Mouse (Mus musculus): ENCODE data around the gene Auts2. TPM values are rescaled to one million over a fixed set of nuclear protein-coding genes. Genes with fewer than 3 reads are reported as not detected.

Auts2 gene
- polyA plus RNA-seq, 1 experiment from 2014 or later = 24.7 TPM

DNA sequence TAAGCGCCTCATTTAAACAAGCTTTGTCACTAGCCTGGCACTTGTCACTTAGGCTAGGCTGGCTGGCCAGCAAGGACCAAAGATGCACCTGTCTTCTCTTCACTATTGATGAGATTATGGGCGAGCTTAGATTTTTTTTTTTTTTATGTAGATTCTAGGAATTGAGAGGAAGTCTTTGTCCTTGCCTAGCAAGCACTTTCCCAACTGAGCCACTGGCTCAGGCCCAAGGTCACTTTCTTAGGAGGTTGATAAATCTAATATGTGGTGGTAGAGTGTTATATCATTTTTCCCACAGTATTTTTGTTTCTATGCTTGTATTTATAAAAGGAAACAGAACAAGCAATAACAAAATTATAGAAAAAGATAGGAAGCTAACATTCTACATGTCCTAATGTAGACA, 571.2 kb downstream of the Auts2 start:
- WGBS = 76% methylated on average over 2 of the region's 2 CpGs
- no peaks in the 10 kb centered on the region for H3K27me3 ChIP-seq (ENCODE audit: insufficient read depth, poor library complexity, severe bottlenecking)
- H3K27ac ChIP-seq = no peak overlapping the region
- no peaks in the 10 kb centered on the region for H3K9me3 ChIP-seq
- H3K4me3 ChIP-seq = no peak overlapping the region
- DNase-seq (ENCODE audit: low spot score) = no peak
- no peaks in the 10 kb centered on the region for H3K36me3 ChIP-seq
- H3K4me1 ChIP-seq = no peaks in the 10 kb centered on the region

DNA sequence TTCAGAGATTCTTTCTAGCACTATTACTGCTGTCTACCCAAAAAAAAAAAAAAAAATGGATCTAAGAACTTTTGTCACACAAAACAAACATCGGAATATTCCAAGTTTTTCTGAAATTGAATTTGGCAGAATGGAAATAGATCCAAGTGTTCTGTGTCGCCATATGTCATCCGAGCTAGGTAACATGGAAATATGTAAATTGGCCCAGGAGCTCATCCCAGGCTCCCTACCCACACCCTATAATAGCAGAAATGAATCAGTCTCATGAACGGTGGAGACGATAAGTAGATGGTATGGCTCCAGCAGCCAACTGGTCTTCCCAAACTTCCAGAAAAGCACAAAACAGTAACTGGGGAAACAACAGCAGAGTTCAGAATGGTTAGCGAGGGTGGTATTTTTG, 577.6 kb downstream of the Auts2 start:
- Histone ChIP-seq H3K4me3 (no peak overlapping the region), H3K27me3 (ENCODE audit: insufficient read depth, poor library complexity, severe bottlenecking) (no peaks in the 10 kb centered on the region), H3K4me1 (no peaks in the 10 kb centered on the region), H3K36me3 (0 out of 2 replicates have a peak, but pooled peaks cover 4% of the 10 kb centered on the region), H3K27ac (no peak overlapping the region), H3K9me3 (no peaks in the 10 kb centered on the region)
- WGBS = 97% methylated on average over 6 of the region's 6 CpGs
- DNase-seq (ENCODE audit: low spot score) = no peak

DNA sequence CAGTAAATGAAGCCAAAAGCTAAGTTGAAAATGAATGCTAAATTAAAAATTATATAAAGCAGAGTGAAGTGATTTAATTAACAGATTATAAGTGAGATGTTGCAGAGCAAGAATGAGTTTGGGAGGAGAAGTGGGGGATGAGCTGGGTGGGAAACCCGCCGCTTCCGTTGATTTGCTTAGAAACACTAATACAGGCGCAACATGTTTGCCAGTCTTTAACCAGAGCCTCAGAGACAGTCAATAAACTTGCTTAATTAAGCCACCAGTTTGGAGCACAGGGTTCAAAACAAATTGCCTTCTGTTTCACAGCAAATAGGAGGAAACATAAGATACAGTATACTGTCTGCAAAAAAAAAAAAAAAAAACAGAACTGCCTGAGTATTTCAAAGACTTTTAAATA, 579.6 kb downstream of the Auts2 start:
- DNase-seq (ENCODE audit: low spot score) = no peak
- Histone ChIP-seq H3K4me1 (no peaks in the 10 kb centered on the region), H3K9me3 (no peaks in the 10 kb centered on the region), H3K36me3 (0 out of 2 replicates have a peak, but pooled peaks cover 4% of the 10 kb centered on the region), H3K27me3 (ENCODE audit: insufficient read depth, poor library complexity, severe bottlenecking) (no peaks in the 10 kb centered on the region), H3K4me3 (no peak overlapping the region), H3K27ac (no peak overlapping the region)
- 89% methylated on average over 4 of the region's 4 CpGs for WGBS

- Histone ChIP-seq H3K9me3 (no peaks in the 10 kb centered on the region), H3K27me3 (ENCODE audit: insufficient read depth, poor library complexity, severe bottlenecking) (no peaks in the 10 kb centered on the region), H3K4me3 (no peak overlapping the region), H3K4me1 (0 out of 2 replicates have a peak, but pooled peaks cover under 1% of the 10 kb centered on the region), H3K36me3 (0 out of 2 replicates have a peak, but pooled peaks cover 4% of the 10 kb centered on the region), H3K27ac (no peak overlapping the region)
- DNase-seq (ENCODE audit: low spot score) = no peak
- 74% methylated on average over 2 of the region's 2 CpGs for WGBS
Measured at GRCm38 (mm10) chr5:131961859-131962258, 581.3 kb downstream of the Auts2 start.

DNA sequence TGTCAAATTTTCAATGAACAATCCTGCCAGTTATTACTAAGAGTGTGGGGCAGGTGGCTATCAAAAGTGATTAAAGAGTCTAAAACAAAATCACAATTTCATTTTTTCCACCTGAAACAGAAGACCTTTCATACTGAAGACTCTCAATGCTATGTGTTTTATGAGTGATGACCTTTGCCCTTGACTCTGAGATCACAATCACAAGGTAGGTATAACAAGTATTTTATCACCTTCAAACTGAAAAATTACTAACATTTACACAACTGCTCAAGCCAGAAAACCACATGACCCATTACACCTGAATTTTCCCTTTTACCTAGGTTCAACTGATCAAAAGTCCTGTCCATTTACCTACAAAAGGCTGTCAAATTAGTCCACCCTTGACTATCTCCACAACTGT, 582.7 kb downstream of the Auts2 start:
- DNase-seq (ENCODE audit: low spot score) = no peak
- H3K36me3 ChIP-seq = 0 out of 2 replicates have a peak, but pooled peaks cover 4% of the 10 kb centered on the region
- H3K4me1 ChIP-seq = peaks cover 10% of the 10 kb centered on the region; the same call in 1 of the 2 replicates
- no peak overlapping the region for H3K27ac ChIP-seq
- no peak overlapping the region for H3K4me3 ChIP-seq
- no peaks in the 10 kb centered on the region for H3K27me3 ChIP-seq (ENCODE audit: insufficient read depth, poor library complexity, severe bottlenecking)
- no peaks in the 10 kb centered on the region for H3K9me3 ChIP-seq

DNA sequence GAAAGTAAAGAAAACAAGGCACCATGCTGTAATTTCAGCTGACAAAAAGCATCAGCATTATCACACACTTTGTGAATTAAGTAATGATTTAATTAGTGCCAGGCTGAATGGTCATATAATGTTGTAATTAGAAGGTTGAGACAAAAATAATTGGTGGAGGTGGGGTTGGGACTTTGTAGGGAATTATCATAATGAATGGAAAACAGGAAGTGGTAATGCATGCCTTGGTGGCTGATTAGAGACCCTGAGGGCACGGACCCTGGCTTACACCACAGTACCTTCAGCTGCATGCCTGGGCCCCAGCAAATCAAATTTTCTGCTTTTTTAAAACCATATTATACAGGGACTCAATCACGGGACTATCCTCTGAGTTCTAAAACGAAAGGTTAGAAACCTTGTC, 586.1 kb downstream of the Auts2 start:
- no peak for DNase-seq (ENCODE audit: low spot score)

GRCm38 (mm10) chr5:131956090-131956489, 587.1 kb downstream of the Auts2 start:
- H3K36me3 ChIP-seq = no peaks in the 10 kb centered on the region
- H3K27ac ChIP-seq = no peak overlapping the region
- WGBS = 22% methylated on average over 7 of the region's 7 CpGs
- no peaks in the 10 kb centered on the region for H3K27me3 ChIP-seq (ENCODE audit: insufficient read depth, poor library complexity, severe bottlenecking)
- no peaks in the 10 kb centered on the region for H3K9me3 ChIP-seq
- H3K4me3 ChIP-seq = no peak overlapping the region
- peaks cover 10% of the 10 kb centered on the region; the same call in 1 of the 2 replicates for H3K4me1 ChIP-seq
- DNase-seq (ENCODE audit: low spot score) = no peak

More for the DNA sequence above, 586.1 kb downstream of the Auts2 start:
- no peaks in the 10 kb centered on the region for H3K9me3 ChIP-seq
- peaks cover 10% of the 10 kb centered on the region; the same call in 1 of the 2 replicates for H3K4me1 ChIP-seq
- 79% methylated on average over 3 of the region's 3 CpGs for WGBS
- H3K36me3 ChIP-seq = no peaks in the 10 kb centered on the region
- no peaks in the 10 kb centered on the region for H3K27me3 ChIP-seq (ENCODE audit: insufficient read depth, poor library complexity, severe bottlenecking)
- no peak overlapping the region for H3K4me3 ChIP-seq
- H3K27ac ChIP-seq = no peak overlapping the region

GRCm38 (mm10) chr5:131955227-131956016, 587.7 kb downstream of the Auts2 start:
- Histone ChIP-seq H3K36me3 (no peaks in the 10 kb centered on the region), H3K4me1 (peaks cover 10% of the 10 kb centered on the region; the same call in 1 of the 2 replicates), H3K27ac (no peak overlapping the region), H3K27me3 (ENCODE audit: insufficient read depth, poor library complexity, severe bottlenecking) (no peaks in the 10 kb centered on the region), H3K9me3 (no peaks in the 10 kb centered on the region), H3K4me3 (no peak overlapping the region)
- no peak for DNase-seq (ENCODE audit: low spot score)
- 86% methylated on average over 8 of the region's 8 CpGs for WGBS

DNA sequence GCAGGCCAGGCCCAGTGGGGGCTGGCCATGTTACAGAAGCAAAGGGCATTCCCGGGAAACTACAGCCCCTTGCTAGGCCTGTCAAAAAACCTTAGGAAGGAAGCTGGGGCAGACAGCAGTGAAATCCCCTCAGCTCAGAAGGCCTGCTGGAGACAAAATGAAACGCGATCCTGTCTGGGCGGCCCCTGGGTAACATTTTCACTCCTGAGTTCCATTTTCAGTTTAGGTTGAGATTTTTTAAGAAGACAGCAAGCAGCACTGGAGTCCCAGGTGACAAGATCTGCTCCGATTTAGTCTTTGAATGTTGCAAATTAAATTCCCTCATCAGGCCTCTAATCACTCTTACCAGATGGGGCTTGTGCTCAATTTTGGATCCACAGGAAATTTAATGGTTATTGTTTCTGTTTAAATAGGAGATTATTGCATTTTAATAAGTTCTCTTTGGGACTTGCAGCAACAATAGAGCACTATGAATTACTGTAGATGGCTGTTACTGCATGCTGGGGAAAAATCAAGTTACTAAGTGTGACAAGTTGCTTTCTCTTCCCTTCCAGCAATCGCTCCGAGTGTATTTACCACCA, 594.5 kb downstream of the Auts2 start:
- H3K9me3 ChIP-seq = no peaks in the 10 kb centered on the region
- 62% methylated on average over 7 of the region's 7 CpGs for whole genome bisulfite sequencing
- H3K36me3 ChIP-seq = no peaks in the 10 kb centered on the region
- H3K4me3 ChIP-seq = no peak overlapping the region
- H3K27ac ChIP-seq = no peak overlapping the region
- no peak for DNase-seq (ENCODE audit: low spot score)
- H3K27me3 ChIP-seq (ENCODE audit: insufficient read depth, poor library complexity, severe bottlenecking) = no peaks in the 10 kb centered on the region
- no peaks in the 10 kb centered on the region; the same call in 1 of the 2 replicates for H3K4me1 ChIP-seq

DNA sequence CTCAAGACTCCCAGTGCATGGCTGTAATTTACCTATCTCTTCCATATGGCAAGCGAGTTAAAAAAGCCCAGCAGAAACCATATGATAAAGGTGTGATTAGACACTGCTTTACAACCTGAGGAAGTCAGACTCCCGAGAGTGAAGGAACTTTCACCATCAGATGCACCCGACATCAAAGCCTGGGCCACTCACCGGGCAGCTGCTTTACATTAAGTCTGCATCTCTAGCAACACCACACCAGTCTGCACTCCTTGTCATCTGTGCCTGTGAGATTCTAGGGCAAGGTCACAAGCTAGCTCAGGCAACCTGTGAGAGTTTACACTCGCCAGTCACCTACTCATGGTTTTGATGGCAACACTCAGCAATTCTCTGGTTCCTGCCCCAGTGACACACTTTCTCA, 596.3 kb downstream of the Auts2 start:
- H3K36me3 ChIP-seq = no peaks in the 10 kb centered on the region
- no peak overlapping the region for H3K4me3 ChIP-seq
- WGBS = 63% methylated on average over 5 of the region's 5 CpGs
- no peak overlapping the region for H3K27ac ChIP-seq
- no peaks in the 10 kb centered on the region for H3K9me3 ChIP-seq
- no peaks in the 10 kb centered on the region for H3K27me3 ChIP-seq (ENCODE audit: insufficient read depth, poor library complexity, severe bottlenecking)
- DNase-seq (ENCODE audit: low spot score) = no peak
- H3K4me1 ChIP-seq = no peaks in the 10 kb centered on the region; the same call in 1 of the 2 replicates

- DNase-seq (ENCODE audit: low spot score) = no peak
- 64% methylated on average over 2 of the region's 2 CpGs for WGBS
Measured at GRCm38 (mm10) chr5:131944761-131945160, 598.4 kb downstream of the Auts2 start.

GRCm38 (mm10) chr5:131928696-131929095, 614.4 kb downstream of the Auts2 start:
- 50% methylated on average over 7 of the region's 7 CpGs for WGBS
- Histone ChIP-seq H3K36me3 (no peaks in the 10 kb centered on the region), H3K4me1 (peaks cover 22% of the 10 kb centered on the region), H3K27me3 (ENCODE audit: insufficient read depth, poor library complexity, severe bottlenecking) (no peaks in the 10 kb centered on the region; the same call in 1 of the 2 replicates), H3K9me3 (no peaks in the 10 kb centered on the region), H3K4me3 (no peak overlapping the region), H3K27ac (no peak overlapping the region)
- no peak for DNase-seq (ENCODE audit: low spot score)

More at GRCm38 (mm10) chr5:131944761-131945160, 598.4 kb downstream of the Auts2 start:
- Histone ChIP-seq H3K27me3 (ENCODE audit: insufficient read depth, poor library complexity, severe bottlenecking) (no peaks in the 10 kb centered on the region), H3K27ac (no peak overlapping the region), H3K9me3 (no peaks in the 10 kb centered on the region), H3K4me1 (no peaks in the 10 kb centered on the region; the same call in 1 of the 2 replicates), H3K4me3 (no peak overlapping the region), H3K36me3 (no peaks in the 10 kb centered on the region)

- 74% methylated on average over 4 of the region's 4 CpGs for WGBS
- no peak overlapping the region for H3K4me3 ChIP-seq
- peaks cover 20% of the 10 kb centered on the region for H3K27me3 ChIP-seq (ENCODE audit: insufficient read depth, poor library complexity, severe bottlenecking)
- H3K4me1 ChIP-seq = peaks cover 16% of the 10 kb centered on the region
- no peaks in the 10 kb centered on the region for H3K36me3 ChIP-seq
- DNase-seq (ENCODE audit: low spot score) = no peak
- no peaks in the 10 kb centered on the region for H3K9me3 ChIP-seq
- H3K27ac ChIP-seq = no peak overlapping the region
Measured at GRCm38 (mm10) chr5:131922759-131923158, 620.4 kb downstream of the Auts2 start.
